Mouse (Mus musculus): ENCODE results near the gene Gm37240. TPM values are rescaled to one million over a fixed set of nuclear protein-coding genes. Genes with fewer than 3 reads are reported as not detected.

The Gm37240 gene
- polyA plus RNA-seq, 1 experiment from 2014 or later, result 0.52 TPM

DNA sequence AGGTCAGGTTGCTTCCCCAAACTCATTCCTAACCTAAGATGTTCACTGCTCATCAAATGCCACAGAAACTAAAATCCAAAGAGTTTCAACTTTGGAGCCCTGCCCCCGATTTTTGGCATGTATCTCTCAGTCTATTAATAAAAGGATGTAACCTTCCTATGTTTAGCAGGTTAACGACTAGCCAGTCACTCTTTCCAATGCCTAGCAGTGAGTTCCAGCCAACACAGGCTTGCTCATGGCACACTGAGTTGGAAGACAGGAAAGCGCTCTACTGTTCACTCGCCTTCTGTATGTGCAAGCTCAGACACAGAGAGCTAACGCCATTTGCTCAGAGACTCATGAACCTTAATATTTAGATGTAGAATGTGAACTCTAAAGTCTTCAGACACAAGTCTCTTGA is 604.5 kb downstream of the Gm37240 start:
- Histone ChIP-seq H3K4me1 (replicated peaks; ENCODE audit: control insufficient read depth, insufficient read depth, low read length) (no peaks in the 10 kb centered on the region), H3K27me3 (ENCODE audit: control insufficient read depth, insufficient read depth, low read length) (no peaks in the 10 kb centered on the region), H3K4me3 (ENCODE audit: low read depth, low read length) (no peak overlapping the region), H3K36me3 (ENCODE audit: control insufficient read depth, insufficient read depth, low read length) (no peaks in the 10 kb centered on the region), H3K27ac (ENCODE audit: low read depth, low read length) (no peak overlapping the region), H3K9ac (ENCODE audit: low read depth, low read length) (no peak overlapping the region), H3K4me2 (replicated peaks; ENCODE audit: low read depth, low read length) (no peak overlapping the region), H3K9me3 (ENCODE audit: control insufficient read depth, low read length) (no peaks in the 10 kb centered on the region)
- ATAC-seq (ENCODE audit: low FRiP score) (no peak), DNase-seq (ENCODE audit: low spot score) (no peak)
- 90% methylated on average over 5 of the region's 5 CpGs for WGBS

DNA sequence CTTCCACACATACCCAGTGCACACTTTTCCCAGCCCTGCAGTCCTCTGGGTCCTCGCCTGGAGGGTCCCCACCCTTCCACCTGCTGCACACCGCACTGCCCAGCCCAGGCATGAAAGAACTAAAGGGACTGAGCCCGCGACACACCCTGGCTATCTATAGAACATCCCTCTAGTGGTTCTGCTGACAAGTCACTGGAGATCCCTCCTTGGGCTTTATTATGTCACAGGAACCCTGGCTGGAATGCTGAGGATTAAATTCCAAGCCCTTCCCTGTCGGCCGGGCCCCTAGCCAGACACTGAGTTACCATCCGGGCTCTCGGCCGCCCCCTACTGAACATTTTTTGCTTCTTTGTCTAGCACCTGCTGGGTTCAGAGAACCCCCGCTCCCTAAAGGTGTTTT is 612.2 kb downstream of the Gm37240 start:
- H3K4me3 ChIP-seq (ENCODE audit: low read depth, low read length), result no peak overlapping the region
- ATAC-seq (ENCODE audit: low FRiP score), result no peak

DNA sequence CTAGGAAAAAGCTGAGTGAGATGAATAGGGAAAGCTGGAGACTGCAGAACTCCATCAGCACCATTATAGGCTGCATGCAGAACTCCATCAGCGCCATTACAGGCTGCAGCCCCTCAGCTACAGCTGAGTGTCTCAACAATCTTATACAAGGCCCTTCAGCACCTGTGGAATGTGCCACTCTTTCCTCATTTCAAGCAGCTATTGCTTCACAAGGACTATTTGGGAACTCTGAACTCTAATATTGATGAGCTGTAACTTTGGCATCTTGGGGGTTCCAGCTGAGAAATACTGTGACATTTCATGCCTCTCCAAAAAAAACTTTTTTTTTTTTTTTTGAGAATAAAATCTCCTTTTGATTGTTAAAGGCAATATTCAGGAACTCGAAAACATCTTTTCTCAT is 615.8 kb downstream of the Gm37240 start:
- ATAC-seq (ENCODE audit: low FRiP score) (no peak), DNase-seq (ENCODE audit: low spot score) (no peak)
- no peak overlapping the region for H3K9ac ChIP-seq (ENCODE audit: low read depth, low read length)
- no peaks in the 10 kb centered on the region for H3K27me3 ChIP-seq (ENCODE audit: control insufficient read depth, insufficient read depth, low read length)
- WGBS, result 86% methylated on average over 2 of the region's 2 CpGs
- no peaks in the 10 kb centered on the region for H3K4me1 ChIP-seq (replicated peaks; ENCODE audit: control insufficient read depth, insufficient read depth, low read length)
- H3K9me3 ChIP-seq (ENCODE audit: control insufficient read depth, low read length), result no peaks in the 10 kb centered on the region
- no peak overlapping the region for H3K4me2 ChIP-seq (replicated peaks; ENCODE audit: low read depth, low read length)
- H3K27ac ChIP-seq (ENCODE audit: low read depth, low read length), result no peak overlapping the region
- no peaks in the 10 kb centered on the region for H3K36me3 ChIP-seq (ENCODE audit: control insufficient read depth, insufficient read depth, low read length)
- no peak overlapping the region for H3K4me3 ChIP-seq (ENCODE audit: low read depth, low read length)

More for the DNA sequence above, 612.2 kb downstream of the Gm37240 start:
- H3K4me2 ChIP-seq (replicated peaks; ENCODE audit: low read depth, low read length), result no peak overlapping the region
- H3K9me3 ChIP-seq (ENCODE audit: control insufficient read depth, low read length), result no peaks in the 10 kb centered on the region
- no peaks in the 10 kb centered on the region for H3K36me3 ChIP-seq (ENCODE audit: control insufficient read depth, insufficient read depth, low read length)
- H3K9ac ChIP-seq (ENCODE audit: low read depth, low read length), result no peak overlapping the region
- 54% methylated on average over 10 of the region's 10 CpGs for WGBS
- DNase-seq (ENCODE audit: low spot score), result peak; percentile 53
- H3K4me1 ChIP-seq (replicated peaks; ENCODE audit: control insufficient read depth, insufficient read depth, low read length), result no peaks in the 10 kb centered on the region
- no peaks in the 10 kb centered on the region for H3K27me3 ChIP-seq (ENCODE audit: control insufficient read depth, insufficient read depth, low read length)
- H3K27ac ChIP-seq (ENCODE audit: low read depth, low read length), result no peak overlapping the region

DNA sequence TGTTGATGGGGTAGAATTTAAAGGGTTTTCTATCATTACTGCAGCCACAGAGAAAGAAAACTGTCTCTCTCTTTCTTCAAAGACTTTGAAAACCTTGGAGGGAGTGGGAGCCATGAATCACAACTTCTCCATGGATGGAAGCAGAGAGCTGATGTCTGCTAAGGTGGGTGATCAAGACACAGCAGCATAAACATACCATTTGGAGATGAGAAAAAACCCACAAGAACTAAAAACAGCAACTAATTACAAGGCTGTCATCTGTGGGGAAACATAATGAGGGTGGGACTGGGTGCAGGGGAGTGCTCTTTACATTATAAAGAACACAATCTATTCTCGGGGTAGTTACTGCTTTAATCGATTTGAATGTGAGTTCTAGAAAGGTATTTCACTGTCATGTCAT is 622.4 kb downstream of the Gm37240 start:
- Histone ChIP-seq H3K27me3 (ENCODE audit: control insufficient read depth, insufficient read depth, low read length) (no peaks in the 10 kb centered on the region), H3K4me1 (replicated peaks; ENCODE audit: control insufficient read depth, insufficient read depth, low read length) (no peaks in the 10 kb centered on the region), H3K9me3 (ENCODE audit: control insufficient read depth, low read length) (no peaks in the 10 kb centered on the region), H3K4me2 (replicated peaks; ENCODE audit: low read depth, low read length) (no peak overlapping the region), H3K27ac (ENCODE audit: low read depth, low read length) (no peak overlapping the region), H3K36me3 (ENCODE audit: control insufficient read depth, insufficient read depth, low read length) (no peaks in the 10 kb centered on the region), H3K9ac (ENCODE audit: low read depth, low read length) (no peak overlapping the region), H3K4me3 (ENCODE audit: low read depth, low read length) (no peak overlapping the region)
- 83% methylated on average over 2 of the region's 2 CpGs for WGBS
- DNase-seq (ENCODE audit: low spot score) (no peak), ATAC-seq (ENCODE audit: low FRiP score) (no peak)

DNA sequence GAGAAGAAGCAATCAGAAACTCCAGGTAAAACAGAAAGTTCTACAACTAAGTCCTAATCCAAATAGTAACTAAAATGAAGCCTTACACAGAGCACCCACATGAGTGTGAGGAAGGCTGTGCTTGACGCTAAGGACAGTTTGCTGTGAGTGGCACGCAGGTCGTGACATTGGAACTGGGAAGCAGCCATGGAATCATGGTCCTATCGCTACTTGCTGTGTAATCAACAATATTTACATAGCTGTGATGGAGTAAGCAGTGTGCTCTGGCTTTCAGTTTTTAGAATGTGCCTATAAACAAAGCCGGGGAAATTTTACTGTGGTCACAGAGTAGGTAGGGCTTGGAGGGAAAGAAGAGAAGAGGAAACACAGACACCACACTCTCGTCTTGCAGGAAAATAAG is 622.8 kb downstream of the Gm37240 start:
- WGBS, result 87% methylated on average over 6 of the region's 6 CpGs
- no peak for DNase-seq (ENCODE audit: low spot score)
- no peak overlapping the region for H3K27ac ChIP-seq (ENCODE audit: low read depth, low read length)
- no peak for ATAC-seq (ENCODE audit: low FRiP score)
- no peak overlapping the region for H3K4me2 ChIP-seq (replicated peaks; ENCODE audit: low read depth, low read length)
- H3K4me1 ChIP-seq (replicated peaks; ENCODE audit: control insufficient read depth, insufficient read depth, low read length), result no peaks in the 10 kb centered on the region
- H3K9ac ChIP-seq (ENCODE audit: low read depth, low read length), result no peak overlapping the region
- H3K27me3 ChIP-seq (ENCODE audit: control insufficient read depth, insufficient read depth, low read length), result no peaks in the 10 kb centered on the region
- no peaks in the 10 kb centered on the region for H3K9me3 ChIP-seq (ENCODE audit: control insufficient read depth, low read length)
- no peaks in the 10 kb centered on the region for H3K36me3 ChIP-seq (ENCODE audit: control insufficient read depth, insufficient read depth, low read length)
- no peak overlapping the region for H3K4me3 ChIP-seq (ENCODE audit: low read depth, low read length)

DNA sequence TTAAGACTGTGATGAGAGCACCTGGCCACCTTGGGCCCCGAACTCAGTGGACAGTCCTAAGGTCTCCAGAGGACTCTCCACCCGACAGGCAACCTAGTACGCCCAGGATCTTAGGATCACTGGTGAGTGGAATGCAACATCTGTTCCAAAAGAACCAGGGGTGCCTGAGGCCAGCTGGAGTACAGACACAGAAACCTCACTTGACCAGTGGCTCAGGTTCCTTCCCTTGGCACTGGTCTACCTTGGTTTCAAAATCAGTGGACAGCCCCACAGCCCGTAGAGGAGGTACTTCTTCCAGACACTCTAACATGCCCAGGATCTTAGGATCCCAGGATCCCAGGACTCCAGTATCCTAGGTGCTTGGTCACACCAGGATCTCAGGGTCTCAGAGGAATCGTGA is 632.8 kb downstream of the Gm37240 start:
- H3K4me3 ChIP-seq (ENCODE audit: low read depth, low read length), result no peak overlapping the region
- ATAC-seq (ENCODE audit: low FRiP score) (no peak), DNase-seq (ENCODE audit: low spot score) (no peak)
- H3K4me1 ChIP-seq (replicated peaks; ENCODE audit: control insufficient read depth, insufficient read depth, low read length), result no peaks in the 10 kb centered on the region
- 93% methylated on average over 5 of the region's 5 CpGs for WGBS
- no peak overlapping the region for H3K9ac ChIP-seq (ENCODE audit: low read depth, low read length)
- no peaks in the 10 kb centered on the region for H3K9me3 ChIP-seq (ENCODE audit: control insufficient read depth, low read length)
- H3K36me3 ChIP-seq (ENCODE audit: control insufficient read depth, insufficient read depth, low read length), result no peaks in the 10 kb centered on the region
- no peak overlapping the region for H3K4me2 ChIP-seq (replicated peaks; ENCODE audit: low read depth, low read length)
- no peaks in the 10 kb centered on the region for H3K27me3 ChIP-seq (ENCODE audit: control insufficient read depth, insufficient read depth, low read length)
- no peak overlapping the region for H3K27ac ChIP-seq (ENCODE audit: low read depth, low read length)

DNA sequence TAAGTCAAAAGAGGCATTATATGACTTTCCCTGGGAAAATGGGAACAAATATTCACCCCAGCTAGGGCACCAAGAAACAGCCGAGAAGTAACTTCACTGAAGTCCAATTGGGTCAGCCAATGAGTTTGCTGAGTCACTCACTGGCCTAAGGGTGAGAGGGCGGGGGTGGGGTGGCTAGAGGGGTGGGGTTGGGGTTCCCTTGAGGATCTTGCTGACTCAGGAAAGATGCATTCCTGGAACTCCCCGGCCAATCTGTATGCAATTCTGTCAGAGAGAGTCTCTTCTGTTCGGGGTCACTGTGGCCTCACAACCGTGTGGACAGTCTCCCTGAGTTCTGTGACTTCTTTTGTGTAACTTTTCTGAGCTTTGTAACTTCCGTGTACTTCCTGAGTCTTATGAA is 635.7 kb downstream of the Gm37240 start:
- DNase-seq (ENCODE audit: low spot score), result no peak
- H3K4me1 ChIP-seq (replicated peaks; ENCODE audit: control insufficient read depth, insufficient read depth, low read length), result no peaks in the 10 kb centered on the region
- 81% methylated on average over 6 of the region's 6 CpGs for whole genome bisulfite sequencing

DNA sequence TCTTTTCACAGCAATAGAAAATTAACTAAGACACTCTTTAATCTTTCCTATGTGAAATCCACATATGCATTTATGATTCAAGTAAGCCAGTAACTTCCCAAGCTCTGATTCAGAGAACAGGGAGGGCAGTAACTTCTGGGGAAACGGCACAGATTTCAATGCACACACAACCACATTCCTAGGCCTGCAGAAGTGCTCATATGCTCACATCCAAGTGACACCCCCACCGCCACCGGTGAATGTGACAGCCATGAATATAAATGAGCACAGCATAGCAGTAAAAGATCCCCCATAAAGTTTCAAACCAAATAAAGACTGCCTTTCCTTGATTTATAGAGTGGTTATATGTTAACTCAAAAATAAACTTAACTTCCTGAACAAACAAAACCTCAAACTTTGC is 641.2 kb downstream of the Gm37240 start:
- no peaks in the 10 kb centered on the region for H3K4me1 ChIP-seq (replicated peaks; ENCODE audit: control insufficient read depth, insufficient read depth, low read length)
- H3K9me3 ChIP-seq (ENCODE audit: control insufficient read depth, low read length), result no peaks in the 10 kb centered on the region
- H3K4me3 ChIP-seq (ENCODE audit: low read depth, low read length), result no peak overlapping the region
- WGBS, result 91% methylated on average over 3 of the region's 3 CpGs
- H3K4me2 ChIP-seq (replicated peaks; ENCODE audit: low read depth, low read length), result no peak overlapping the region
- H3K27ac ChIP-seq (ENCODE audit: low read depth, low read length), result no peak overlapping the region
- no peak for ATAC-seq (ENCODE audit: low FRiP score)
- DNase-seq (ENCODE audit: low spot score), result no peak
- no peaks in the 10 kb centered on the region for H3K27me3 ChIP-seq (ENCODE audit: control insufficient read depth, insufficient read depth, low read length)
- no peak overlapping the region for H3K9ac ChIP-seq (ENCODE audit: low read depth, low read length)
- H3K36me3 ChIP-seq (ENCODE audit: control insufficient read depth, insufficient read depth, low read length), result no peaks in the 10 kb centered on the region

More for the DNA sequence above, 635.7 kb downstream of the Gm37240 start:
- no peak overlapping the region for H3K9ac ChIP-seq (ENCODE audit: low read depth, low read length)
- H3K4me2 ChIP-seq (replicated peaks; ENCODE audit: low read depth, low read length), result no peak overlapping the region
- no peak for ATAC-seq (ENCODE audit: low FRiP score)
- H3K27me3 ChIP-seq (ENCODE audit: control insufficient read depth, insufficient read depth, low read length), result no peaks in the 10 kb centered on the region
- H3K9me3 ChIP-seq (ENCODE audit: control insufficient read depth, low read length), result no peaks in the 10 kb centered on the region
- H3K4me3 ChIP-seq (ENCODE audit: low read depth, low read length), result no peak overlapping the region
- no peaks in the 10 kb centered on the region for H3K36me3 ChIP-seq (ENCODE audit: control insufficient read depth, insufficient read depth, low read length)
- no peak overlapping the region for H3K27ac ChIP-seq (ENCODE audit: low read depth, low read length)

DNA sequence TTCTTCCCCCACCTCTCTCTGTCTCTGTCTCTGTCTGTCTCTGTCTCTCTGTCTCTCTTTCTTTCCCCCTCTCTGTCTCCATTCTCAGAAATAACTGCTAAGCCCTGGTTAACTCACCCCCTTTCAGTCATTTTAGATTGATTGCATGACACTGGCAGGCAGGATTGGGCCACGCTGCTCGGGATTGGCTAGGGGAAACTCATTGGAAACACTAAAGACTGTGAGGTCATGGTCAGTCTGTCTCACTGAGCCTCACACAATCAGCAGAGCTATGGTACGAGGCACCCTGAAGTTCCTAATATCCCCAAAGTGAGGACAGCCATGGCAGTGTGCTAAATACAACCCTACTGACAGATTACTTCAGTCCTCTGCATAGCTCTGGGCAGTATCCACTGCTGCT is 650.8 kb downstream of the Gm37240 start:
- Histone ChIP-seq H3K27ac (ENCODE audit: low read depth, low read length) (no peak overlapping the region), H3K27me3 (ENCODE audit: control insufficient read depth, insufficient read depth, low read length) (no peaks in the 10 kb centered on the region), H3K4me3 (ENCODE audit: low read depth, low read length) (no peak overlapping the region), H3K4me1 (replicated peaks; ENCODE audit: control insufficient read depth, insufficient read depth, low read length) (no peaks in the 10 kb centered on the region), H3K9me3 (ENCODE audit: control insufficient read depth, low read length) (no peaks in the 10 kb centered on the region), H3K36me3 (ENCODE audit: control insufficient read depth, insufficient read depth, low read length) (no peaks in the 10 kb centered on the region), H3K9ac (ENCODE audit: low read depth, low read length) (no peak overlapping the region), H3K4me2 (replicated peaks; ENCODE audit: low read depth, low read length) (no peak overlapping the region)
- WGBS, result 83% methylated on average over 3 of the region's 3 CpGs
- DNase-seq (ENCODE audit: low spot score) (no peak), ATAC-seq (ENCODE audit: low FRiP score) (no peak)

Measured in hindbrain, embryonic 11.5 days (tissue).